Mouse (Mus musculus): ENCODE measurements around the gene Cyb5r4.

- TF ChIP-seq CTCF (IDR thresholded peaks at IDR 0.05; ENCODE audit: low read depth, low read length), result no peak
- no peak for TF ChIP-seq TAL1 (conservative IDR thresholded peaks at IDR 0.05; ENCODE audit: low read depth, low read length)
Observed at GRCm38 (mm10) chr9:87079511-87079910, 57.7 kb downstream of the Cyb5r4 start.

Measured in G1E (cell line).